Comparison of ENCODE assay signal across 24 mouse cellular contexts in the genomic region with DNA sequence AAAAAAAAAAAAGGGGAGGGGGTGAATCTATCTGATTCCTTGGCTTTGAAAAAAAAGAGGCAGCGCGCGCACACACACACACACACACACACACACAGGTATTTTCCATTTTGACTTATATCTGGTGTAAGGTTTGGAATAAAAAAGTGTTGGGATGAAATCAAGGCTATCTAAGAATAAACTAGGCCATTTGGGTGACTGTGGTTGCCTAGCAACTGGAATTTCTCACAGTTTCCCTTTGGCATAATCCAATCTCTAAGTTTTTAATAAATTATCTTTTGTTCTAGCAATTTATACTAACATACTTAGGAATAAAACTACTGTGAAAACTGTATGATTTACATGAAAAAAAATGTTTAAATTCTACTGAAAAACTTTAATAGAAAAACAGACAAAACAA.
"Had no signal": no experiment of that assay in that cellular context is flagged by ENCODE, and none has a peak within 500 bp of the region (broad histone marks: within the 10 kb centered on the region; RNA-seq: fewer than 3 reads in every experiment).

No protein-coding gene starts in this region.

- DNase-seq: kidney, adult 18-20 months; kidney, adult 9 months; kidney, postnatal 14 days; kidney, postnatal 4 days; layer of hippocampus, postnatal 36 days; liver; lung, adult 18-20 months; lung, postnatal 10 days; lung, postnatal 36 days; right cerebral cortex, adult 18-20 months; right cerebral cortex, postnatal 14 days; right cerebral cortex, postnatal 4 days; thymus, postnatal 25 days had no signal

- ATAC-seq: liver, embryonic 12.5 days; midbrain, embryonic 15.5 days had no signal

- H3K4me3 ChIP-seq: layer of hippocampus, adult 2 months; left cerebral cortex, adult 2 months; limb, embryonic 10.5 days; limb, embryonic 13.5 days; liver, embryonic 12.5 days; liver, embryonic 15.5 days; lung, embryonic 15.5 days; megakaryocyte, embryonic 14.5 days; midbrain, embryonic 10.5 days; midbrain, embryonic 15.5 days had no signal

- H3K4me1 ChIP-seq: limb, embryonic 13.5 days; lung, embryonic 15.5 days; midbrain, embryonic 10.5 days; midbrain, embryonic 15.5 days had no signal

- H3K27ac ChIP-seq: left cerebral cortex, adult 2 months; limb, embryonic 10.5 days; limb, embryonic 13.5 days; liver, embryonic 15.5 days; lung, embryonic 15.5 days; midbrain, embryonic 10.5 days; midbrain, embryonic 15.5 days; stomach, postnatal 0 days had no signal

- H3K9ac ChIP-seq: limb, embryonic 13.5 days; liver, embryonic 12.5 days; liver, embryonic 15.5 days; lung, embryonic 15.5 days; midbrain, embryonic 15.5 days had no signal

- H3K4me2 ChIP-seq: limb, embryonic 13.5 days; liver, embryonic 12.5 days; liver, embryonic 15.5 days; lung, embryonic 15.5 days; midbrain, embryonic 15.5 days had no signal

- H3K9me3 ChIP-seq: limb, embryonic 10.5 days; limb, embryonic 13.5 days; liver, embryonic 15.5 days; lung, embryonic 15.5 days; megakaryocyte, embryonic 14.5 days; midbrain, embryonic 10.5 days; midbrain, embryonic 15.5 days had no signal

- H3K27me3 ChIP-seq: limb, embryonic 13.5 days; liver, embryonic 12.5 days; liver, embryonic 15.5 days; lung, embryonic 15.5 days; megakaryocyte, embryonic 14.5 days; midbrain, embryonic 15.5 days had no signal
